Mouse (Mus musculus): Measurements from ENCODE around the gene Ptprr.

DNA sequence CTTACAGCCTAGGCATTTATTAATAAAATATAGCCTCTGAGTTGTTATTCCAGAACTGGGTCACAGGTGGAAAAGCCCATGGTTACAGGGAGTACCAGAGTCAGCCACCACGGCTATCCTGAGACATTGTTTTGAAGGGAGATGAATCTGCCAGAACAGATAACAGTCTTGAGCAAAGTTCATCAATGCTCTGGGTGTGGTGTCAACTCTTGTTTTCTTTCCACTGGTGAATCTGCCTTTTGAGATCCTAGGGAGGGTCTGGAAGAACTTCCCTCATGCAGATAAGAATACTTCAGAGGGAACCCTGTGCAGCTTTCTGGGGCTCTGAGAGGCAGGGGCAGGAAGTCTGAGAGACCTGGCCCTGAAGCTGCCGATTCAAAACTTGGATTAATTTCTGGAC lies 227.6 kb downstream of the Ptprr start:
- no peak for TF ChIP-seq CTCF (IDR thresholded peaks at IDR 0.05)
- no peak for TF ChIP-seq EP300 (IDR thresholded peaks at IDR 0.05; ENCODE audit: insufficient read depth, low read depth, low read length)

All from heart, adult 2 months (tissue).